Mouse (Mus musculus) liver, embryonic 13.5 days (tissue): ENCODE measurements around the gene Klk8. TPM values are rescaled to one million over a fixed set of nuclear protein-coding genes. Genes with fewer than 3 reads are reported as not detected.
A peak's percentile ranks its signal among the peaks of the same experiment; 100 is the strongest.

Source experiments
- ATAC-seq: fragments of 200-750 bp; cut with Nextera tagmentation; 2 replicates; pipeline ENCODE4 v1.8.0; 2017; ENCODE audit warnings: low read depth, mild to moderate bottlenecking, moderate number of reproducible peaks, moderate library complexity
- DNase-seq: peaks from one replicate; pipeline ENCODE4 v3.0.0; 2022
- H3K27ac ChIP-seq: fragments of 300-500 bp; sonication (generic); 2 replicates; pipeline ENCODE4 v1.5.1; 2015; ENCODE audit warnings: moderate library complexity, mild to moderate bottlenecking, inconsistent platforms
- H3K27me3 ChIP-seq: fragments of 300-500 bp; sonication (generic); 2 replicates; pipeline ENCODE4 v1.6.1; 2015; ENCODE audit warnings: mild to moderate bottlenecking, inconsistent platforms
- H3K36me3 ChIP-seq: fragments of 300-500 bp; sonication (generic); 2 replicates; pipeline ENCODE4 v1.6.1; 2015; ENCODE audit warnings: mild to moderate bottlenecking, inconsistent platforms
- H3K4me1 ChIP-seq: fragments of 300-500 bp; sonication (generic); replicated peaks from 2 replicates; pipeline ENCODE4 v1.6.1; 2015; ENCODE audit warnings: inconsistent platforms
- H3K4me2 ChIP-seq: fragments of 300-500 bp; sonication (generic); 2 replicates; pipeline ENCODE4 v1.6.1; 2015; ENCODE audit warnings: inconsistent platforms, mild to moderate bottlenecking, moderate library complexity
- H3K4me3 ChIP-seq: fragments of 300-500 bp; sonication (generic); replicated peaks from 2 replicates; pipeline ENCODE4 v1.5.1; 2015; ENCODE audit warnings: mild to moderate bottlenecking, inconsistent platforms
- H3K9ac ChIP-seq: fragments of 300-500 bp; sonication (generic); 2 replicates; pipeline ENCODE4 v1.6.1; 2015; ENCODE audit warnings: mild to moderate bottlenecking, inconsistent platforms
- H3K9me3 ChIP-seq: fragments of 300-500 bp; sonication (generic); replicated peaks from 2 replicates; pipeline ENCODE4 v1.6.1; 2016; ENCODE audit warnings: inconsistent platforms
- WGBS: fragments of 180-500 bp; shearing (Covaris S2); methylation state at CpG from one replicate; pipeline ENCODE4 v1.1.7; 2015; ENCODE audit not compliant: insufficient replicate concordance; 5-methylcytosine and 5-hydroxymethylcytosine counted together
- polyA plus RNA-seq: library from polyadenylated mRNA; unstranded; fragments of >200 nt; fragmentation: Nextera tagmentation; extraction: Ambion mirVana; gene quantifications from 2 replicates; pipeline ENCODE4 v1.2.1, GENCODE M21; 2015

The Klk8 gene
- polyA plus RNA-seq, 1 experiment from 2014 or later: 11.1 TPM

GRCm38 (mm10) chr7:43796355-43796754 lies 1.0 kb upstream of the Klk8 start:
- 11% methylated on average over 8 of the region's 8 CpGs for WGBS
- H3K36me3 ChIP-seq: no peaks in the 10 kb centered on the region
- DNase-seq: no peak
- 0 out of 2 replicates have a peak overlapping the region, but pooled peaks have one; percentile 51 for H3K4me3 ChIP-seq
- no peak for ATAC-seq
- no peak overlapping the region for H3K27ac ChIP-seq
- H3K9ac ChIP-seq: no peak overlapping the region
- H3K4me2 ChIP-seq: peak overlapping the region; percentile 63
- peaks cover 31% of the 10 kb centered on the region for H3K27me3 ChIP-seq
- peaks cover 13% of the 10 kb centered on the region for H3K4me1 ChIP-seq
- no peaks in the 10 kb centered on the region for H3K9me3 ChIP-seq

- Histone ChIP-seq H3K4me1 (peaks cover 13% of the 10 kb centered on the region), H3K27me3 (peaks cover 31% of the 10 kb centered on the region), H3K9me3 (no peaks in the 10 kb centered on the region), H3K9ac (no peak overlapping the region), H3K36me3 (no peaks in the 10 kb centered on the region), H3K4me3 (peak overlapping the region; percentile 51), H3K27ac (no peak overlapping the region), H3K4me2 (peak overlapping the region; percentile 63)
- no peak for ATAC-seq
- no peak for DNase-seq
- 6% methylated on average over 13 of the region's 13 CpGs for WGBS
Observed at GRCm38 (mm10) chr7:43797844-43798462, 576 bp downstream of the Klk8 start.

- peaks cover 13% of the 10 kb centered on the region for H3K4me1 ChIP-seq
- H3K9me3 ChIP-seq: no peaks in the 10 kb centered on the region
- H3K27me3 ChIP-seq: peaks cover 31% of the 10 kb centered on the region
- no peak overlapping the region for H3K4me3 ChIP-seq
- H3K9ac ChIP-seq: no peak overlapping the region
- H3K36me3 ChIP-seq: no peaks in the 10 kb centered on the region
- ATAC-seq: no peak
- no peak overlapping the region for H3K4me2 ChIP-seq
- H3K27ac ChIP-seq: no peak overlapping the region
- WGBS: 55% methylated on average over 7 of the region's 7 CpGs
- no peak for DNase-seq
Observed at GRCm38 (mm10) chr7:43799876-43800275, 2.5 kb downstream of the Klk8 start.

DNA sequence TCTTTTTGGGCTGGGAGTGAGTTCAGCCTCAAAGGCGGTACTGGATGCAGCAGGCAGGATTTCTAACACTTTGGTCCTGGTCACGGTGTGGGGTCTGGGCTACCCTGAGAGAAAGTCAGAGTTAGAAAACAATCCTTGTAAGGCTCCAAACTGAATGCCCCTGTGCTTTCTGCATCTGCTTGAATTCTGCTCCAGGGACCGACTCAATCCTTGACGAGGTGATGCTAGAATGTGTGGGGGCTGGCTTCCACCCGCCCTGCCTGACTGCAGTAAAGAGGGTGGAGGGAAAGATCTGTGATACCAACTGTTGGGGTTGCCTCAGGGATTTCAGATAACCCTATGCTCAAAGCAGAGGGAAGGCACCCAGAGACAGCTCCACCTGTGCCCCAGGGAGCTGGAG lies 13.6 kb downstream of the Klk8 start, which contains the start of gene Klk7:
Gene Klk7 (plus strand): TSS at position 301 of the 400 bp plus-strand sequence.
- Histone ChIP-seq H3K4me3 (no peak within 1 kb of the TSS), H3K9ac (no peak within 1 kb of the TSS), H3K4me1 (no peaks in the 10 kb centered on the region), H3K27ac (no peak within 1 kb of the TSS), H3K27me3 (no peaks in the 10 kb centered on the region), H3K36me3 (no peaks in the 10 kb centered on the region), H3K9me3 (no peaks in the 10 kb centered on the region), H3K4me2 (no peak within 1 kb of the TSS)
- no peak for ATAC-seq
- WGBS: 50% methylated on average over 5 of the region's 5 CpGs
- DNase-seq: no peak

- ATAC-seq (no peak), DNase-seq (no peak)
- Histone ChIP-seq H3K4me2 (no peak overlapping the region), H3K4me1 (no peaks in the 10 kb centered on the region), H3K9ac (no peak overlapping the region), H3K27me3 (no peaks in the 10 kb centered on the region), H3K9me3 (no peaks in the 10 kb centered on the region), H3K27ac (no peak overlapping the region), H3K36me3 (no peaks in the 10 kb centered on the region), H3K4me3 (no peak overlapping the region)
- whole genome bisulfite sequencing: 63% methylated on average over 7 of the region's 7 CpGs
Observed at GRCm38 (mm10) chr7:43815211-43815610, 17.8 kb downstream of the Klk8 start.

- DNase-seq (no peak), ATAC-seq (no peak)
- H3K9me3 ChIP-seq: no peaks in the 10 kb centered on the region
- no peaks in the 10 kb centered on the region for H3K36me3 ChIP-seq
- H3K4me1 ChIP-seq: no peaks in the 10 kb centered on the region
- H3K4me2 ChIP-seq: no peak overlapping the region
- no peaks in the 10 kb centered on the region for H3K27me3 ChIP-seq
- no peak overlapping the region for H3K9ac ChIP-seq
- no peak overlapping the region for H3K27ac ChIP-seq
- H3K4me3 ChIP-seq: no peak overlapping the region
Observed at GRCm38 (mm10) chr7:43816746-43817145, 19.4 kb downstream of the Klk8 start.

DNA sequence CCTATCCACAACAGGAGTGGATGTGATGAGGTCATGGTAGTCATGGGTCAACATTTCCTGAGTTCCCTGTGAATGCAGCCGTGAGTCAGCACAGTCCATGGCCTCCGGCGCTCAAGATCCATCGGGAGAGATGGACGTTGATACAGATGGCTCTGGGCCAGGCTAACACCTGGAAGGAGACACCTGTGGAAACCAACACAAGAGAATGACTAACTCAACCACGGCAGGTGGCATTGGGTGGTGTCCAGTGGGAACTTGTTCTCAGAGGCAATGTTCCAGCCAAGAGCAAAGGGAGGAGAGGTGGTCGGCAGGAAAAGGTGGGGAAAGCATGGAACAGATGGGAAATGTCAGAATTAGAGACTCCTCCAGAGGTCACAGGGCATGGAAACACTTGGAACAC lies 24.2 kb downstream of the Klk8 start:
- WGBS: 73% methylated on average over 7 of the region's 7 CpGs
- ATAC-seq (no peak), DNase-seq (no peak)
- no peak overlapping the region for H3K4me3 ChIP-seq
- H3K9ac ChIP-seq: no peak overlapping the region
- no peak overlapping the region for H3K27ac ChIP-seq
- no peak overlapping the region for H3K4me2 ChIP-seq
- no peaks in the 10 kb centered on the region for H3K27me3 ChIP-seq
- H3K36me3 ChIP-seq: no peaks in the 10 kb centered on the region
- H3K4me1 ChIP-seq: no peaks in the 10 kb centered on the region
- no peaks in the 10 kb centered on the region for H3K9me3 ChIP-seq

- DNase-seq (no peak), ATAC-seq (no peak)
- no peaks in the 10 kb centered on the region for H3K4me1 ChIP-seq
- H3K27me3 ChIP-seq: no peaks in the 10 kb centered on the region
- no peak within 1 kb of the TSS for H3K27ac ChIP-seq
- H3K4me2 ChIP-seq: no peak within 1 kb of the TSS
- 75% methylated on average over 10 of the region's 10 CpGs for whole genome bisulfite sequencing
- no peaks in the 10 kb centered on the region for H3K36me3 ChIP-seq
- H3K4me3 ChIP-seq: no peak within 1 kb of the TSS
- H3K9me3 ChIP-seq: no peaks in the 10 kb centered on the region
- H3K9ac ChIP-seq: no peak within 1 kb of the TSS
Observed at GRCm38 (mm10) chr7:43824199-43824598, 26.8 kb downstream of the Klk8 start, which contains the start of gene Klk6. Gene Klk6, plus strand, starts transcription at chr7:43824499.

DNA sequence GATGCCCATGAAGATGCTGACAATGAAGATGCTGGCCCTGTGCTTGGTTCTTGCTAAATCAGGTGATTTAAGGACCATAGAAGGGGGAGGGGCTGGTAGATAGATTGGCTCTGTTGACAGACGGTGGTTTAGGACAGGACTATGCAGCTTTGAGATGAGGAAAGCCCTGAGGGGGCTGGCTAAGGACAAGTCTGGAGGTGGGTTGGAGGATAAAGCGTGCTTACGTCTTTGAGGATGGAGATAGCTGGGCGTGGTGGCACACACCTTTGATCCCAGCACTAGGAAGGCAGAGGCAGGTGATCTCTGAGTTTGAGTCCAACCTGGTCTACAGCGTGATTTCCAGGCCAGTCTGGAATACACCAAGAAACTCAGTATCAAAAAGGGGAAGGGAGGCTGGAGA lies 28.7 kb downstream of the Klk8 start:
- DNase-seq: no peak
- 63% methylated on average over 5 of the region's 5 CpGs for WGBS
- no peaks in the 10 kb centered on the region for H3K36me3 ChIP-seq

GRCm38 (mm10) chr7:43827706-43828105 lies 30.3 kb downstream of the Klk8 start:
- DNase-seq: no peak
- ATAC-seq: no peak
- no peaks in the 10 kb centered on the region for H3K36me3 ChIP-seq
- H3K9me3 ChIP-seq: no peaks in the 10 kb centered on the region
- no peak overlapping the region for H3K4me3 ChIP-seq
- no peak overlapping the region for H3K9ac ChIP-seq
- H3K27me3 ChIP-seq: no peaks in the 10 kb centered on the region
- no peak overlapping the region for H3K4me2 ChIP-seq
- H3K27ac ChIP-seq: no peak overlapping the region
- WGBS: 56% methylated on average over 4 of the region's 4 CpGs
- no peaks in the 10 kb centered on the region for H3K4me1 ChIP-seq

More for the DNA sequence above, 28.7 kb downstream of the Klk8 start:
- Histone ChIP-seq H3K27ac (no peak overlapping the region), H3K4me2 (no peak overlapping the region), H3K4me1 (no peaks in the 10 kb centered on the region), H3K9me3 (no peaks in the 10 kb centered on the region), H3K9ac (no peak overlapping the region), H3K27me3 (no peaks in the 10 kb centered on the region), H3K4me3 (no peak overlapping the region)
- no peak for ATAC-seq

DNA sequence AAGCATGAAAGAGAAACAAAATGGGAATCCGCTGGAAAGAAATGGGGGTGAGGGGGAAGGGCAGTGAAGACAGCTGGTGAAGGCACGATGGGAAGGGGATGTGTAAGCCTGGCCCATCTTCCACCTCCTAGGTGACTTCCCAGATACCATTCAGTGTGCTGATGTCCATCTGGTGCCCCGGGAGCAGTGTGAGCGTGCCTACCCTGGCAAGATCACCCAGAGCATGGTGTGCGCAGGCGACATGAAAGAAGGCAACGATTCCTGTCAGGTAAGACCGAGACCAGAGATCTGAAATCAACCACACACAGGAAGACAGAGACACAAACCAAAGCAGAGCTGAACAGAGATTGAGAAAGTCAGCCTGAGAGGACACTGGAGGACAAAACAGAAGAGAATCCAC lies 31.6 kb downstream of the Klk8 start:
- Histone ChIP-seq H3K4me2 (no peak overlapping the region), H3K9ac (no peak overlapping the region), H3K27ac (no peak overlapping the region), H3K36me3 (no peaks in the 10 kb centered on the region), H3K27me3 (no peaks in the 10 kb centered on the region), H3K4me1 (no peaks in the 10 kb centered on the region), H3K4me3 (no peak overlapping the region), H3K9me3 (no peaks in the 10 kb centered on the region)
- no peak for ATAC-seq
- WGBS: 71% methylated on average over 8 of the region's 8 CpGs
- DNase-seq: no peak

DNA sequence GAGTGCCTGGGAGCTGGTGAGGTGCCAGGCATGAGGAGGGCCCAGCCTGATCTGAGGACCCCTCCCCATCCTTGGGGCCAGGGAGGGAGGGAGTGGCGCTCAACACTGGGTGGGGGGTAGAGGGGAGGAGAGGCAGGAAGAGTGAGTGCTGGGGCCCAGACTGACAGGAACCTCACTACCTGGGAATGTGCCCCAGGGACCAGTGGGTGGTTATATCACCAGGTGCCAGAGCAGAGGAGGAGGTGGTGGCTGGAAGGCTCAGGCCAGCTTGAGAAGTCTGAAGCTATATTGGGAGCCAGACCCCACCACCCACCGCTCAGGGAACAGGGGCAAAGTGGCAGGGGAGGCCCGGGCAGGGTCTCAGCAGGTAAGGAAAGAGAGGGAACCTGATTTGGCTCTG lies 44.3 kb downstream of the Klk8 start, which contains the start of gene Klk5:
Gene Klk5 (plus strand): TSS at position 271 of the 400 bp plus-strand sequence.
- H3K4me2 ChIP-seq: no peak within 1 kb of the TSS
- H3K4me1 ChIP-seq: no peaks in the 10 kb centered on the region
- H3K4me3 ChIP-seq: no peak within 1 kb of the TSS
- H3K27me3 ChIP-seq: no peaks in the 10 kb centered on the region
- H3K9ac ChIP-seq: no peak within 1 kb of the TSS
- H3K9me3 ChIP-seq: no peaks in the 10 kb centered on the region
- no peaks in the 10 kb centered on the region for H3K36me3 ChIP-seq
- WGBS: 32% methylated on average over 3 of the region's 3 CpGs
- no peak for DNase-seq
- no peak for ATAC-seq
- H3K27ac ChIP-seq: no peak within 1 kb of the TSS
